Mouse (Mus musculus) urinary bladder, postnatal 14 days (tissue): Measurements from ENCODE around the gene Dnajb6.
"Not testable (repeated sequence)": the region's sequence is repeated elsewhere in the genome, so short reads cannot be mapped to it uniquely, and the experiment has no call there.

ENCODE experiments used
- DNase-seq: peaks from one replicate; pipeline ENCODE4 v3.0.0; 2021; ENCODE audit warnings: low spot score

Dnajb6 gene

DNA sequence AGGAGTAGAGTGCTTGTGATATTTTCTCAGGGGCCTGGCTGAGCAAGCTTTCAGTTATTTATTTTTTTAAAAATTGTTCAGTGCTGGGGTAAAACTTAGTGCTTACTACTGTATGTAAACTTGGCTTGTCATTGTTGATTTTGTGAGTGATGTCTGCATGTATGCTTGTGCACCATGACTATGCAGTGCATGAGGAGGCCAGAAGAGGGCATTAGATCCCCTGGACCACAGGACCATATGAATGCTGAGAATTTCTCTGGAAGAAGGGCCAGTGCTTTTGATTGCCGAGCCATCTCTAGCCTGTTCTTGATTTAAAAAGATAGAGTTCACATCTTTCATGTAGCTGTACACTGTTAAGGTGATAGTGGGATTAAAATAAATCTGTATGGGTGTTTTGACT is 35.4 kb downstream of the Dnajb6 start:
- DNase-seq: no peak

DNA sequence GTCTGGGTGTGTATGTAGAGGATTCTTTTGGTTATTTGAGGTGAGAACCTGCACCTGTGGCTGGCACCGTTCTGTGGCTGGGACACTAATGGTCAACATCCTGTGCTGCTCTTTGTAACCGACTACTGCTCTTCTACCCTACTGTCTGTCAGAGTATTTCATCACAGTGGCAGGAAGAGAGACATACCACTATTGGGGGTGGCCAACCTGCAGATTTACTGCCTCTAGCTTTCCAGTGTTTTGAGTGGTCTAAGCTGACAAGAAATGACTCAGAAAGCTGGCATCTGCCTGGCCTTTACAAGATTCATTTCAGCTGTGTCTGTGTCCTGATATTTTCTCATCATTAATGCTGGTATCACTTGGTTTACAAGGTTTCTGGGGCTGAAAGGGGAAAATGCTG is 36.5 kb downstream of the Dnajb6 start:
- no peak for DNase-seq

DNA sequence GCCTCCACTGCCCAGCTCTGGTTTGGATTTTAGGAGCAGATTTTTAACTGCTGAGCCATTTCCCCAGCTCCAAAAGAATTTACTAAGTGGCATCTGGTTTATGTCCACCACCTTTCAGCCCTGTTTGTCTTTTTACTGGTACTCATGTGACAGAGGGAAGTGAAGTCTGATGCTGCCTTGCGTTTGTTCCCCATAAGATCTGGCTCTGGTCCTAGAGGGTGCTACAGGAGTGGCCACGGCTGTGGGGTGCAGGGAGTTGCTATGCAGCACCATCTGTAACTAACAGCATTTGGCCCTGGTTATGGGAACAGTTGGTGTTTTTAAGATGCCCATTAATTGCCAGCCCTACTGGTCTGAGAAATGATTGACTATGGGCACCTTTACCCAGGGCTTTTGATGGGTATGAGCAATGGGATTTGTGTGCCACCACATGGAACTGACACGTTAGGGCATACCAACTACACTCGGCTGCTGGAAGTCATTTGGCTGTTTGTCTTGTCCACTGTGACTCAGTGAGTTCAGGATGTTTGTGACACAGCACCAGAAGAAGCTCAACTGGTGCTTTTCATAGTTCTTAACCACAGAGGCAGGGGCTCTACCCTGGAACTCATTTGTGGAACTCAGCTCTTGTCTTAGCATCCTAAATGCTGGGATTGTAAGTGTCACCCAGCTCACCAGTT is 37.3 kb downstream of the Dnajb6 start:
- DNase-seq: no peak

DNA sequence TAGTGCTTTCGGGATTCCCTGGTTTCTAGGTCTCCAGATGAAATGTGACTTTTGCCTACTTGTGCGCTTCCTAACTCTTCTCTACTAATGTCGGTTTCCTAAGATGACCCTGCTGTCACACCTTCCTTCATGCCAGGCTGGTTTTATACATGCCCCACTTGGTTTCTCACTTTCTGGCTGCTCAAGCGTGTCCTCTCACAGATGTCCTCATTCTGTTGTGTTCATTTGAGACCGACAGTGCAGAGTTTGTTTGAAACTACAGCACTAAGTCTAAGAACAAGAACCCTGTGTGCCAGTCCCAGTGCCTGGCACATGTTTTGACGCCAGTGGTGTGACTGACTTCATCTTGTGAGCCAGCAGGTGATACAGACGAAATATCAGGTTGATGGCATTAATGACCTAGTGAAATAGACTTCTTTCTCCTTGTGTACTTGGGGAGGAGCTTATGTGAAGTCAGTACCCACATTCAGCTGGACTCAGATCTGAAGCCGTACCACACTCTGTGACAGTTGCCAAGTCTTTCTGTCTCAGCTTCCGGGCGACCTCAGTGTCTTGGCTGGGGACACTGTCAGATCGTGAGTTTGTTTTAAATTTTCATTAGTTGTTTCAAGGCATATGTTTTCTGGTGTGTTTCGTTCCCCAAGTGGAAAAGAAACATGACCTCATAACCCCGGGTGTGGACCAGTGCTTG is 38.1 kb downstream of the Dnajb6 start:
- DNase-seq: no peak

DNA sequence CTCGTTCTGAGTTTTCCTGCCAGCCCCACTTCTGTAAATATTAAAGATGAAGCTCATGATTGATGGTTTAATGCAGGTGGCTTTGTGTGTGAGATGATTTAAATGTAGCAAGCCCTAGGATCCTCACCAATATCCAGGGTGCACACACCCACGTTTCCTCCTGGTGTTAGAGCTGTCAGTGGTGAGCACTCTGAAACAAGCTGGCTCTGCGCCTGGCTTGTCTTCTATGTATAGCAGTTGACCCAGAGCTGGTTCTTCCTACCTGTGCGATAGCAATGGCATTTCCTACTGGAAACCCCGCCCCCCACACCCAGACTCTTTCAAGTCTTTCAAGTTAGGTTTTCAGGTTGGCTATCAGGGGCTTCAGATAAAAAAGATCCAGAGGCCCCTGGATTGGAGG is 39.9 kb downstream of the Dnajb6 start:
- DNase-seq: no peak

DNA sequence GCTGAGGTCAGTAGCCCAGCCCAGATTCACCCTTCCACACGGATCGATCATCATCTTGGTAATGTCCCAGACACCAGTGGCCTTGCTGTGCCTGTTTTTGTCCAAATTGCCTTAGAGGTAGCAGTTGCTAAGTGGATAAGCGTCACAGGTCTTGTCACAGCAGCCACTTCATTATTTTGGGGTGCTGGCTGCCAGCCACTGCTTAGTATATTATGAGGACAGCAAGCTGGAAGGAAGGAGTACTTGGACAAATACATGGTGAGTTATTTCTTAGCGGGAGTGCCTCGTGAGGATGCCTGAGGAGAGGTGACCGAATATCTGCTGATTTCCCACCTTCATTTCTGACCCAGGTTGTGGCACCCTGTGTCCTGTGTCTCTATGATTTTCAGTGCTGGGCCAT is 42.5 kb downstream of the Dnajb6 start:
- DNase-seq: no peak

DNA sequence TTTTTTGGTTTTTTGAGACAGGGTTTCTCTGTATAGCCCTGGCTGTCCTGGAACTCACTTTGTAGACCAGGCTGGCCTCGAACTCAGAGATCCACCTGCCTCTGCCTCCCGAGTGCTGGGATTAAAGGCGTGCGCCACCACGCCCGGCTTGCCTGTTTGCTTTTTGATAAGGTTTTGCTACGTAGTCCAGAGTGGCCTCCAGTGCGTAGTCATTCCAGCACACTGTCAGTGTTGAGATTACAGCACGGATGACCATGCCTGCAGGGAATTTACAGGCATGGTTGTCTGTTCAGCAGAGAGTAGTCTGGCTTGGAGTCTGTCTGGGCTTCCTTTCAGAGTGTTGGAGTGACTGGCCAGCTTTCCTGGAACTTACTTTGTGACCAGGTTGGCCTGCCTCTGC is 44.2 kb downstream of the Dnajb6 start:
- not testable (repeated sequence) for DNase-seq

DNA sequence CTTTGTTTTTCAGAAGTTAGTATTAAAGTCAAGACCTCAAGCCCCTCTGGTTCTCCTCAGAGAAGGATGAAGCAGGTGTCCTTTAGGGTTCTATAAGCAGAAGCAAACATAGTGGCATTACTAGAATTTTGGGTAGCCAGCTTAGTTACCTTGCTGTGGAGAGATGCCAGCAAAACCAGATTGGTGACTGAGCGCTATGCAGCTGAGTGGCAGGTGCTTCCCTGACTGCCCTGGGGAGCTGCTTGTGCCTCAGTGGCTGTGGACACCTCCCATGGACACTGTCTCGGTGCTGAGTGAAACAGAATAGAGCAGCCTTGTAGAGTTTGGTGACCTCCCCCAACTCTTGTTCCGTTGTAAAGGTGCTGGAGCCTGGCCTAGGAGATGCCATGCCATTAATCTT is 46.8 kb downstream of the Dnajb6 start:
- DNase-seq: no peak

DNA sequence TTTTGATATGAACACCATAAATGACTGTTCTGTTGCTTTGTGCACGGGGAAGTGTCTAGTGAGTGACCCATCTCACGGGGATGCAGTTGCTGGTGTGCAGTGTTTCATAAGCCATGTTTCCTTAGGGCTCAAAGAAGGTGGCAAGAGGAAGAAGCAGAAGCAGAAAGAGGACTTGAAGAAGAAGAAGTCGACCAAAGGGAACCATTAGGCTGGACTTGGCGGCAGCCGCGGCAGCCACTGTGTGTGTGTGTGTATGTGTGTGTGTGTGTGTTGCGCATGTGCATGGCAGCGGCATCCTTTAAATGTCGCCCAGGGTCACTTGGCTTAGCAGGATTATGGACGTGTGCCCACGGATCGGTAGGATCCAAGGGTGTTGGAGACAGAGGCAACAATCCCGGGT is 49.4 kb downstream of the Dnajb6 start:
- not testable (repeated sequence) for DNase-seq

DNA sequence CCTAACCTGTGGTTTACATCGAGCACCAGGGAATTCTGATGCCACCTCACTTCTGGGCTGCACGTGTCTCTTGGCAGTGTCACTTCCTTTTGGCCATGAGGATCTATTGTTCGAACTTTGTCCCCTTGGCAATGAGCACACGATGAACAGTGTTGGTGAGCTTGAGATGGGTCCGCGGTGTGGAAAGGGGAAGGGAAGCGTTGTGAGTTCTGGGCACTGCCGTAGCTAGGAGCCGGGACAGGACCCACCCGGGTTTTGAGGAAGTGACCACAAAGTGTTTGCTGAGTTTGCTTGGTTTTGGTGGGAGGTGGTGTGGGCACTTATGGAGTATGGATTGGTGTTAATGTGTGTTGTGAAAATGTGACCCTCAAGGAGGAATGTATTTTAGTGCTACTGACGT is 50.5 kb downstream of the Dnajb6 start:
- not testable (repeated sequence) for DNase-seq

DNA sequence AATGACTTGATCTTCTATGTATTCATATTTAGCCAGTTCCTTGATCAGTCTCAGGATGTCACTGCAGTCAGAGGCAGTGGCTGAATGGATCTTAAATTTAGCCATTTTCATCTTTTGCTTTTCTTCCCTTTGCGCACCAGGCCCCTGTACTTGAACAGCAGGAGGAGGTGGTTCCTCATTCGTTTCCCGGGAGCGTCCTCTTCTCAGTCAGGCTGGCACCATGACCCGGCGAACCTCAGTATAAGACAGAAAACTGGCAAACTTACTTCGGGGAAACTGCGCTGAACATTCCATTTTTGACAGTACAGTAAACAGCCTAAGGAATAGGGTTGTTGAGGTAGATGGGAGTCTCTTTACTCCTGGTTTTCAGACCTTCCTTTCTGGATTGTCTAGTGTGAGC is 59.4 kb downstream of the Dnajb6 start:
- DNase-seq: not testable (repeated sequence)

DNA sequence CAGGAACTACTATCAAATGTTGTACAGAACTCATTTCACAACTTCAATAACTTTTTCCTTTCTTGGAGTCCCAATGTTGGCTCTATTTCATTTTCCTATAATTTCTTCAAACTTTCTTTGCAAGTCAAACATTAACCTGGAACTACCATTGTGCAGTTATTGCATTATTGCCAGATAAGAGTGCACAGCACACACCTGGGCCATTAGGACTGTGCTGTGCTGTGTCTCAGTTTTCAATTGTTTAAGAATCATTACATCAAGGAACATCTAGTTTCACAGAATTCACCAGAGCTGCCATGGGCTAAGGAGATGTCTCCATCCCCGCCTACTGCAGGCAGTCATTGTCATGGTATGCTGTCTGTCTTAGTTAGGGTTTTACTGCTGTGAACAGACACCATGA is 73.5 kb downstream of the Dnajb6 start:
- DNase-seq: no peak

DNA sequence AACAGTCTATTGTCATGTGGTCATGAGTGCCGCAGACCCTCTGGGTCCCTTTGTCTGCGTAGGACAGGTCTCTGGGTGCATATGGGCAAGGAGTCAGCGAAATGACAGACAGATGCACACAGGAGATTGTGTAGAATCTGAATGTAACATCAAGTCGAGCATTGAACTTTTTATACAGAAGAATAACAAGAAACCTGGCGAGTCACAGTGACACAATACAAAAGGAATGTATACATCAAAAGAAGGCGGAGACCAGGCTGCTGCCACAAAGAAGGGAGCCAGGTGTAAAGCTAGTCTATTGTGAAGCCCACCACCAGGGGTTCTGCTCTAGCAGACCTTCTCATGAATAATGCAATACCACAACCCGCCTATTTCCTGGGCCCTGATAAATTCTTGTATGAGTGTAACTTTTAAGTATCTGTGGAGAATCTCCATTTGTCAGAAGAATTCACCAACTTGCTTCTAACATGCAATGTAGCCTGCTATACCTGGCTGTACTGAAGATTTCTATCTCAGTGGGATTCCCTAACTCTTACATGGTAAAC is 76.0 kb downstream of the Dnajb6 start:
- not testable (repeated sequence) for DNase-seq

DNA sequence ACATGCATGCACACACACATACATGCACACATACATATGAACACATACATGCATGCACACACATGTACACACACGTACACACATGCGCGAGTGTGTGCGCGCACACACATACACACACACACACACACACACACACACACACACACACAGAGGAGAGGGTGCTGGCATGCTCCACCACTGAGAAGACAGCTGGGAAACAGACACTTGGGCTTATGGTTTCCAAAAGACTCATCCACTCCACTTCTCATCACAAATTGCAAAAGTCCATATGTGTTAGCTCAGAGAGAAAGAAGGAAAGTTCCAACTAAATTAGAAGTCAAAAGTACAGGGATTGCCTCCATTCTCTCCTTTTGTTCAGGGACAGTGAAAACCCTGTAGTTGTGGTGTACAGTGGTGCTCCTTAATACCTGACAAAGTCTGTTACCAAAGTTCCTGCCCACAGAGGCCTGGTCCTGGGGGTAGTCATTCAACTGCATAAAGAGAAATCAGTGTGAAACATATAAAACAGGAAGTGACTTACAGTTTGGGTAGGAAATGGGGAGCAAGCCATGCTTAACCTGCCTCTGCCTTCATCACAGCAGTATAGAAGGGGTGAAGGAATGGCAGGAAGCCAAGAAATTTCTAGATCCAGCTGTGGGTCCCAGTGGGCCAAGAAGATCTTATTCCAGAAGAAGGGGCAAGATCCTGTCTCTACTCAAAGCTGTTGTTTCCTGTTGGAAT is 81.2 kb downstream of the Dnajb6 start:
- DNase-seq: no peak

DNA sequence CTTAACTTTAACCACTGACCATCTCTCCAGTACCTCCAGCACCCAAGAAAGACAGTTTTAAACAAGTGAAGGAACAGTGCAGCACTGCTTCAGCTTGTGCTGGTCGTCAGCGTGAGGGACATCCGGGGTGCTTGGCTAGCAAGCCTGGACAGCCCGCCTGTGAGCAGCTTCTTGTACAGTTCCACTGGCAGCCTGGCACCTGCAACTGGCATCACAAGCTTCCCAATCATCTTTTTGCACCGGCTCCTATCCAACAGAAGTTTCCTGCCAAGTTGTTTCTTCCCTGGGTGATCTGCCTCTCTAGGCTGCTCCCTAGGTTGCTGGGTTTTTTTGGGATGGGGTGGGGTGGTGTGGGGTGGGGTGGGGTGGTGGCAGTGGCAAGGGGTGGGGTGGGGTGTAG is 81.9 kb downstream of the Dnajb6 start:
- no peak for DNase-seq

DNA sequence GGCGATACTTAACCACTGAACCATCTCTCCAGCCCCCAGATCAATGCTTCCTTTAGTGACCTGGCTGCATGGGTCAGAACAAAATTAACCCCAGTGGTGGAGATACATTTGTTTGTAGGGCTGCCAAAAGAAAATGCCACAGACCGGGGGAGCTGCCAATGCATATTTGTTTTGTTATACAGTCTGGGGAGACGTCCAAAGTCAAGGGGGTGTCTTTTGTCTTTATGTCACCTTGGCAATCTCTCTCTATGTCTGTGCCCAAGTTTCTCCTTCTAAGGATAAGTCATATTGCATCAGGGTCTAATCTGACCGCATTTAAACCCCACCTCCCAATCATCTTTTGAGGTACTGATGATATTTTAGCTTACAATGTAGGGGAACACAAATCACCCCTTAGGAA is 82.8 kb downstream of the Dnajb6 start:
- DNase-seq: no peak

DNA sequence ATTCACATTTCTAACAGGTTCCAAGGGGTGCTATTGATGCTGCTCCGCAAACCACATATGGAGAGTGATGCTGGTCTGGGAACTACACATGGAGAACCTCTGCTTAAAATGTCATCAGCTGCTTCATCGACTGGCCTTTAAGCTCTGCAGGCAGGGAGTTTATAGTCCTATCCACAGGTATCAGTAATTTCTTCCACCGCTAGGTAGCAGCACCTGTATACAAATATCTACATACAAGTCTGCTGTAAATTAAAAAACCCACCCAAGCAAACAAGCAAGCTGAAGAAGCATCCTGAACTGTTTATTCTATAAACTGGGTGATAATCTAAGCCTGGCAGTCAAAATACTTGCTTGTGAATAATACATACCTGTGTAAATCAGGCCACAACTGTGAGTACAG is 89.3 kb downstream of the Dnajb6 start:
- peak; percentile 49 for DNase-seq

DNA sequence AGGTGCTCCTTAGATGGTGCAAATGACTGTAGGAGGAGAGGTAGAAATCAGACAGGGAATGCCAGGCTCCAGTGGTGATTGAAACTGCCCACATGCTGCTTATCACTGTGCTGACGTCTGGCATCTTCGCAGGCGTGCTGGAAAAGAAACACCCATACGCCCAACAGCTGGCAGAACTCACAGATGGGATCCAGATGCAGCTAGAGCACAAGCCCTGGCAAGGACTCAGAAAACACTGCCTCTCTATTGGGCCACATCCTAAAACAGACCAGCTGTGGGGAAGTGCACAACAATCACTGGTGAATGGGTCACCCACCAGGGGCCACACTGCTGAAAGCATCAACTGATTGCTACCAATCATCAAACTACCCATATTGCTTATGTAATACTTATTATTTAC is 91.3 kb downstream of the Dnajb6 start:
- DNase-seq: peak; percentile 44

DNA sequence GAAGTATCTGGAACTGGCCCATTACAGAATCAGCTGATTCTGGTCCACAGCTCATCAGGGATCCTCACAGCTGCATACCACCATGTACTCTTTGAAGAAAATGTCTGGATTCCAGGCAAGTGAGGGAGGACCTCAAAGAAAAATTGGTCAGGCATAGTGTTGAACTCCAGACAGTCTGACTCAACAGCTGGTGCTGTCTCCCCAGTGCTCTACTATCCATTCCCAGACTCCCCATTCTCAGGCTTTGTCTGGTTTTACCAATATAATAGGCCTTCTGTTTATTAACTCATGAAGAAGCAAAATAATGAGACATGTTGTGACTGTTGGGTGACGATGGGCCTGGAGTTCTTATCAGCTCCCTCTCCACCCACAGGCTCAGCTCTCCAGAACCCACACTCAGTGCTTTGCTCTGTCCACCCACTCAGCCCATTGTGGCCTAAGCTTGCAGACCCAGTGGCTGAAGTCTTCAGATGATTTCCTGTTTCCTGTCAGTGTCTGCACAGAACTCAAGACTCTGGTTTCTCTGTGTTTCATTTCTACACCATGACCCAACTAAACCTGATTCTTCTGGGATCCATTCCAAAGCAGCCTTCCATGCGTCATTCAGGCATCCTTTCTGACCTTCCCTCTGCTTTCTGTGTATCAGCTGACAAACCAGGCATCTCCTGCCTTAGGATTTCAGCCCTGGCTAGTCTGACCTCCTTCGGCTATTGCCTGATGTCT is 107.1 kb downstream of the Dnajb6 start:
- peak; percentile 10 for DNase-seq

DNA sequence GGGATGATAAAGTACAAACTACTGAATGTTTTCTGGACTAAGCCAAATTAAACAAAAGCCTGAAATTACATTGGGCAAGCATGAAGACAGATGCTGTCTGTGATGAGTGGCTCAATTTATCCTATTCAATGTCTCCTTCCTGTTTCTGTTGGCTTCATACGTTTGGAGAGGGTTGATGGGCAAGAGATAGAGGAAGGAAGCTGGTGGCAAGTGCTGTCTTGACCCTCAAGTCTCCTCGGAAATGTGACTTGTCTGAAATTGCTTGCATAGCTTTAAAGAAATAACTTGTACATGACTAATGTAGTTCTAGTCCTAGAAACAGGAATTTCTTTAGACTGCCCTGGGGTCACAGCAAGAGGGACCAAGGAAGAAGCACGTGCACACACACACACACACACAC is 109.5 kb downstream of the Dnajb6 start:
- no peak for DNase-seq

DNA sequence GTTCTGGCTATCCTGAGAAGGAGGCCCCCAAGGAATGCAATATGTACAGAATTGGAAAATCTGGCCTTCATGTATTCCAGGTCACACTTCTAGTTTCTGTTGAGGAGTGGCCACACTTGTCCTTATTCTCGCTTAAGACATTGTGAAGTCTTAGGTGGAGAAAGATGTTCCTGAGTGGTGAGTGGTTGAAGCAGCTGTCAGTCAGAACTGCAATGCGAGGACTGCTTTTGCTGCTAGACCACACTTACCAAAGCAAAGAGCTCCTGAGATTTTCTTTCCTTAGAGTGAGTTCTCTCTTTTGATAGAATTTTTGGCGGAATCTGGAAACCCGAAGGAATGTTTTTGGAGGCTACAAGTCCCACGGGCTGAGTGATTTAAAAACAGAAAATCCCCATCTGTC is 112.0 kb downstream of the Dnajb6 start:
- no peak for DNase-seq

DNA sequence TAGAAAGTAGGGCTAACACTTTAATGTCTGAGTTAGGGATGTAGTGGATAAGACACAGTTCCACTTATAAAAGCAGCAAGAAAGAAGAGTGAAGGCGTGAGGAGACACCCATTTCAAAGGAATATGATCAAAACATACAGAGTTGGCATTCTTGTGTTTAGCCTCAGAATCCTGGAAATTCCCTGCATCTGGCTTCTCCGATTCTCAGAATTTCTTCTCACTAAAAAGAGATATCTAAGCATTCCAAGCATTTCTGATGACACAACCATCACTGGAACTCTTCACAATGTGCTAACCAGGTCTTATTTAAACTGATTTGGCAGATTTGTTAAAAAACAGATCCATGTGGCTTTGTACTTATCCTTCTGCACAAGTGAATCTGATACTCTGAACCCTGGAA is 112.6 kb downstream of the Dnajb6 start:
- no peak for DNase-seq
